Mouse (Mus musculus) ES-E14 (cell line): ENCODE data around the gene Pkd1.

Experiments
- CHD2 ChIP-seq: IDR thresholded peaks from 2 replicates; pipeline ENCODE4 v1.6.1; 2014; ENCODE audit warnings: mild to moderate bottlenecking, low read depth, low read length, inconsistent platforms
- HCFC1 ChIP-seq: IDR thresholded peaks from 2 replicates; pipeline ENCODE4 v1.6.1; 2012; ENCODE audit warnings: low read length, inconsistent platforms, borderline replicate concordance; ENCODE audit not compliant: insufficient read depth
- ZC3H11A ChIP-seq: IDR thresholded peaks from 2 replicates; pipeline ENCODE4 v1.6.1; 2012; ENCODE audit warnings: low read depth, mild to moderate bottlenecking, inconsistent platforms, low read length, borderline replicate concordance
- ZNF384 ChIP-seq: IDR thresholded peaks from 2 replicates; pipeline ENCODE4 v1.6.1; 2012; ENCODE audit warnings: low read depth, low read length, inconsistent platforms

DNA sequence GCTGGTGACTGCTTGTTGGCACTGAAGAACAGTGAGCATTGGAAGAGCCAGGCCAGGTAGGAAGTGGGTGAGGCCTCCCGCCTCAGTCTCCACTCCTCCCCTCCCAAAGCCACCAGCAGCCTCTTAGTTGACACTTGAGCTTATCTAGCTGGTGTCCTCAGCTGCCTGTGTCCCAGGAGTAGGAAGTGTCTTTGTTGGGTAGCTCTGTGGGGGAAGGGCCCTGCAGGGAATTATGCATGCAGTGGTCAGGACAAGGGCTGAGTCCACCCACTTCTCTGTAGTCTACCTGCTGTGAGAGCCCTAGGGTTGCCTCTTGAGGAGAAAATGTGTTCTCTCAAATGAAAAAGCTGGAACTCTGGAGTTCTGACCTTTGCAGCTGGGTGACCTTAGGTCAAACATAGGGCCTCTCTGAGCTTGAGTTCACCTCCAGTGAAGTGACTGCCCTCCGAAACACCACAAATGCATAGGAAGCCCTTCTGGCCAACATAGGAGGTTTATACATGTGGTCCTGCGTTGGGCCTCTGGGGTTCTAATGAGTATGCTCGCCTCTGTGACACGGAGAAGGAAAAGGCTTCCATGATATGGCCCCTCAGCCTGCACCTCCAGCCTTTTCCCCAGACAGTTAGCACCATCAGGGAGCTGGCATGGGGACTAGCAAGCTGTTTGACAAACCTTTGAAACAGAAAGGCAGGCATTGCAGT, 87.3 kb downstream of the Pkd1 start:
- no peak for TF ChIP-seq CHD2
- no peak for TF ChIP-seq ZC3H11A
- TF ChIP-seq ZNF384, result no peak
- TF ChIP-seq HCFC1, result no peak
